Mouse (Mus musculus): Measurements from ENCODE around the gene Asns. TPM values are rescaled to one million over a fixed set of nuclear protein-coding genes. Genes with fewer than 3 reads are reported as not detected.

Gene Asns
- polyA plus RNA-seq (2012; rRNA removed), result 8.2 and 9.4 TPM in 2 replicates

GRCm38 (mm10) chr6:7692884-7693585 is at the start of gene Asns:
TSS of gene Asns (minus strand) at chr6:7693254.
- no peak within 1 kb of the TSS for H3K27ac ChIP-seq (ENCODE audit: insufficient read depth, low read length)

DNA sequence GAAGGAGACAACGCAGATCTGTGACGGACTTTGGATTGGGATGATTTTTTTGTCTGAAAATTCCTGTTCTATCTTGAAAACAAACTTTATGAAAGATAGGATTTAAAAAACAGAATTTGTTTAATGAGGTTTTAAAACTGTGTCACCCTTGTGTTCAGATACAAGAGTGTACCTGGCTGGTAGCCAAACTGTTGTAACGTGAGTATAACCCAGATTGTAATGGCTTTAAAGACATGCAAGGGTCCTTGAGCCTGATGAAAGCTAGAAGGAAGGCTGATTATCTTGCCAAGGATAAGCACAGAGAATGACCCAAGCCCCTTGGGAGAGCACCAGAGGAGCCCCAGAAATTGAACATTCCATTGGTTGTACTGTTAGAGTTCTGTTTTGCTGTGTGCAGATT is 48.7 kb upstream of the Asns start:
- Histone ChIP-seq H3K36me3 (ENCODE audit: control insufficient read depth, insufficient read depth, low read length) (no peaks in the 10 kb centered on the region), H3K27me3 (ENCODE audit: control insufficient read depth, insufficient read depth, low read length) (no peaks in the 10 kb centered on the region), H3K4me1 (ENCODE audit: control insufficient read depth, insufficient read depth, insufficient read length) (no peaks in the 10 kb centered on the region), H3K27ac (ENCODE audit: insufficient read depth, low read length) (no peak overlapping the region), H3K4me3 (ENCODE audit: extremely low read depth, insufficient read depth, insufficient read length) (no peak overlapping the region)
- no peak for DNase-seq (ENCODE audit: low read depth in 1 of 2, low spot score in 2 of 2)
- 87% methylated on average over 3 of the region's 3 CpGs for WGBS
- TF ChIP-seq POLR2A (IDR thresholded peaks at IDR 0.05; ENCODE audit: low read depth, low read length) (no peak), CTCF (IDR thresholded peaks at IDR 0.05; ENCODE audit: extremely low read depth, insufficient read depth, insufficient read length, insufficient replicate concordance) (no peak)

More at GRCm38 (mm10) chr6:7692884-7693585, at the start of gene Asns:
- 0 out of 2 replicates have a peak, but pooled peaks cover 6% of the 10 kb centered on the region for H3K4me1 ChIP-seq (ENCODE audit: control insufficient read depth, insufficient read depth, insufficient read length)
- H3K27me3 ChIP-seq (ENCODE audit: control insufficient read depth, insufficient read depth, low read length), result peaks cover 4% of the 10 kb centered on the region; the same call in 1 of the 2 replicates
- peak within 1 kb of the TSS; percentile 51; the same call in 1 of the 2 replicates for H3K4me3 ChIP-seq (ENCODE audit: extremely low read depth, insufficient read depth, insufficient read length)
- 3% methylated on average over 51 of the region's 51 CpGs for WGBS
- peak in 1 of 2 experiments; percentile 36 for DNase-seq (ENCODE audit: low read depth in 1 of 2, low spot score in 2 of 2)
- TF ChIP-seq CTCF (IDR thresholded peaks at IDR 0.05; ENCODE audit: extremely low read depth, insufficient read depth, insufficient read length, insufficient replicate concordance) (no peak), POLR2A (IDR thresholded peaks at IDR 0.05; ENCODE audit: low read depth, low read length) (no peak)
- no peaks in the 10 kb centered on the region for H3K36me3 ChIP-seq (ENCODE audit: control insufficient read depth, insufficient read depth, low read length)

GRCm38 (mm10) chr6:7737842-7738241 is 44.8 kb upstream of the Asns start:
- H3K27ac ChIP-seq (ENCODE audit: insufficient read depth, low read length), result no peak overlapping the region
- no peaks in the 10 kb centered on the region for H3K4me1 ChIP-seq (ENCODE audit: control insufficient read depth, insufficient read depth, insufficient read length)
- H3K27me3 ChIP-seq (ENCODE audit: control insufficient read depth, insufficient read depth, low read length), result no peaks in the 10 kb centered on the region
- TF ChIP-seq CTCF (IDR thresholded peaks at IDR 0.05; ENCODE audit: extremely low read depth, insufficient read depth, insufficient read length, insufficient replicate concordance), result no peak
- TF ChIP-seq POLR2A (IDR thresholded peaks at IDR 0.05; ENCODE audit: low read depth, low read length), result no peak
- no peak for DNase-seq (ENCODE audit: low read depth in 1 of 2, low spot score in 2 of 2)
- no peaks in the 10 kb centered on the region for H3K36me3 ChIP-seq (ENCODE audit: control insufficient read depth, insufficient read depth, low read length)
- H3K4me3 ChIP-seq (ENCODE audit: extremely low read depth, insufficient read depth, insufficient read length), result no peak overlapping the region
- WGBS, result 90% methylated on average over 2 of the region's 2 CpGs

DNA sequence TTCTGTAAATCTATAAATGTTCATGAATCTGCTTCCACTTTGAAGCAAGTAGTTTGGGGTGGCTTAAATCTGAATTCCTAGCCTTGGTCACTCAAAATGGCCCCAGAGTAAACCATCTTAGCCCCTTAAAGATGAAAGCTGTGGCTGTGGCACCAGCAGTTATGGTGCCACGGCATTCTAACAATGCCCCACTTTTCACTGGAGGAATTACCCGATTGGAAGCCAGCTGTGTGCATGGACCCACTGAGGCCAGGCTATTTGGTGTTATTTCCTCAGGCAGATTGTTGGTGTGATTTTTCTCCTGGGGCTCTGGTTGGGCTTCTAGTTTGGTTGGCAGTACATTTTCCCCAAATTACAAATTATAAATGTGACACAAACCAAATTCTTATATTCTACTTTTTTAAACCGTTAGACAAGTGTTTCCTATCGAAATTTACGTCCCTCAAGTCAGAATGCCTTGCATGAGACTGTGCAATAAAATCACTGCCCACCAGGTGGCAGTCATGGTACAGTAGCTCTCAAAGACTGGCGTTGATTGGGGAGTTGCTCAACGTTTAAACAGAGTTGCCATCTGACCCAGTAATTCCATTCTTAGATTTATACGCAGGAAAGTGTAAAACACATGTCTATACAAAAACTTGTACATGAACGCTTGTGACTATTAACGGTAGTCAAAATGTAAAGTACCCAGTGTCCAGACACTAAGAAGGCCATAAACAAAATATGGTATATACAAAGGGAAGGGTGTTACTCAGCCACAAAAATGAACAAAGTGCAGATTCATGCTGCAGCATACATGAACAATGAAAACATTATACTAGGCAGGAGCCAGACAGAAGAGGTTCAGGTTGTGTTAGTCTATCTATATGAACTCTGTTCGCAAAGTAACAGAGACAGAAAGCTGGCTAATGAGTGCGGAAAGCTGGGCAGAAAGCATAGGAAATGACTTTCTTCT is 40.0 kb upstream of the Asns start:
- H3K27me3 ChIP-seq (ENCODE audit: control insufficient read depth, insufficient read depth, low read length), result no peaks in the 10 kb centered on the region
- peak; percentile 46 to 72 for DNase-seq (ENCODE audit: low read depth in 1 of 2, low spot score in 2 of 2)
- WGBS, result 32% methylated on average over 12 of the region's 12 CpGs
- H3K36me3 ChIP-seq (ENCODE audit: control insufficient read depth, insufficient read depth, low read length), result no peaks in the 10 kb centered on the region
- no peaks in the 10 kb centered on the region for H3K4me1 ChIP-seq (ENCODE audit: control insufficient read depth, insufficient read depth, insufficient read length)
- TF ChIP-seq CTCF (IDR thresholded peaks at IDR 0.05; ENCODE audit: extremely low read depth, insufficient read depth, insufficient read length, insufficient replicate concordance) (peak; percentile 88; the same call in 1 of the 2 replicates), POLR2A (IDR thresholded peaks at IDR 0.05; ENCODE audit: low read depth, low read length) (no peak)
- no peak overlapping the region for H3K27ac ChIP-seq (ENCODE audit: insufficient read depth, low read length)
- no peak overlapping the region for H3K4me3 ChIP-seq (ENCODE audit: extremely low read depth, insufficient read depth, insufficient read length)

GRCm38 (mm10) chr6:7732097-7732496 is 39.0 kb upstream of the Asns start:
- Histone ChIP-seq H3K36me3 (ENCODE audit: control insufficient read depth, insufficient read depth, low read length) (no peaks in the 10 kb centered on the region), H3K27ac (ENCODE audit: insufficient read depth, low read length) (no peak overlapping the region), H3K4me3 (ENCODE audit: extremely low read depth, insufficient read depth, insufficient read length) (no peak overlapping the region), H3K4me1 (ENCODE audit: control insufficient read depth, insufficient read depth, insufficient read length) (no peaks in the 10 kb centered on the region), H3K27me3 (ENCODE audit: control insufficient read depth, insufficient read depth, low read length) (no peaks in the 10 kb centered on the region)
- TF ChIP-seq CTCF (IDR thresholded peaks at IDR 0.05; ENCODE audit: extremely low read depth, insufficient read depth, insufficient read length, insufficient replicate concordance), result no peak
- no peak for TF ChIP-seq POLR2A (IDR thresholded peaks at IDR 0.05; ENCODE audit: low read depth, low read length)
- WGBS, result 83% methylated on average over 6 of the region's 6 CpGs
- no peak for DNase-seq (ENCODE audit: low read depth in 1 of 2, low spot score in 2 of 2)

- H3K4me1 ChIP-seq (ENCODE audit: control insufficient read depth, insufficient read depth, insufficient read length), result no peaks in the 10 kb centered on the region
- H3K4me3 ChIP-seq (ENCODE audit: extremely low read depth, insufficient read depth, insufficient read length), result no peak overlapping the region
- 87% methylated on average over 2 of the region's 2 CpGs for WGBS
- no peak for TF ChIP-seq CTCF (IDR thresholded peaks at IDR 0.05; ENCODE audit: extremely low read depth, insufficient read depth, insufficient read length, insufficient replicate concordance)
- no peak for TF ChIP-seq POLR2A (IDR thresholded peaks at IDR 0.05; ENCODE audit: low read depth, low read length)
- no peak for DNase-seq (ENCODE audit: low read depth in 1 of 2, low spot score in 2 of 2)
- no peak overlapping the region for H3K27ac ChIP-seq (ENCODE audit: insufficient read depth, low read length)
- no peaks in the 10 kb centered on the region for H3K27me3 ChIP-seq (ENCODE audit: control insufficient read depth, insufficient read depth, low read length)
- no peaks in the 10 kb centered on the region for H3K36me3 ChIP-seq (ENCODE audit: control insufficient read depth, insufficient read depth, low read length)
Measured at GRCm38 (mm10) chr6:7729128-7729527, 36.1 kb upstream of the Asns start.
